Mouse (Mus musculus) embryo, embryonic 10.5 days (tissue): ENCODE results near the gene Fbxo36.
A peak's percentile ranks its signal among the peaks of the same experiment; 100 is the strongest.

ENCODE experiments used
- DNase-seq: peaks from one replicate; pipeline ENCODE4 v3.0.0-alpha.2; 2015; ENCODE audit warnings: low spot score

Fbxo36 gene

GRCm38 (mm10) chr1:84859597-84859996 is 20.0 kb downstream of the Fbxo36 start:
- DNase-seq = no peak

- DNase-seq = no peak
Observed at GRCm38 (mm10) chr1:84860360-84861254, 21.0 kb downstream of the Fbxo36 start.

DNA sequence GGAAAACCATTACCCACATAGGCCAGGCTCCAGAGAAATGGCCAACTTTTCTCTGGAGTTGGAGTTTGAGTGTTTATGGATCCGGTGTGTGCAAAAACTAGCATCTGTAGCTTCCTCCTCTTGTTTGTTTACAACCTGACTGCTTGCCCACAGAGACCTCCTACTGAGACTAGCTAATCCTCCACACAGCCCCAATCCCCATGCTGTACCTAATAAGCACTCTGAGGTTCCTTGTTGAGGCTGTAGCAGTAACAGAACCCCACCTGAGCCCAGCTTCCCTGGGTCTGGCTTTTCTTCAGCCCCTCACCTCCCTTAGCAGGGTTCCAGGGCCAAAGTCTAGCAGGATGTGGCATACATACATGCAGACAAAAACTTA is 21.6 kb downstream of the Fbxo36 start:
- no peak for DNase-seq

DNA sequence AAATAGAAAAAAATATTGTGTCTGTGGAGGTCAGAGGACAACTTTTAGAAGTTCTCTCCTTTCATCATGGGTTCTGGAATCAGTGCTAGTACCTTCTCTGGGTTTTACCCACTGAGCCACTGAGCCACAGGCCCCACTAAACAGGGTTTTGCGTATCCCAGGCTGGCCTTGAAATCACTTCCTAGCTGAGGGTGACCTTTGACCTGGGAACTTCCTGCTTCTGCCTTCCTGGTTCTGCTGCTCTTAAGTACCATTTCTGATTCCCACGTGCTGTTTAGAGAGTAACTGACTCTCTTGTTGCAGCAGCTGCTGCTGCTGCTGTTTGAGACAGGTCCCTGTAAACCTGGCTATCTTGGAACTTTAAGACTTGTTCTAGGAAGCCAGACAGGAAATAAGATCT is 25.0 kb downstream of the Fbxo36 start:
- no peak for DNase-seq

DNA sequence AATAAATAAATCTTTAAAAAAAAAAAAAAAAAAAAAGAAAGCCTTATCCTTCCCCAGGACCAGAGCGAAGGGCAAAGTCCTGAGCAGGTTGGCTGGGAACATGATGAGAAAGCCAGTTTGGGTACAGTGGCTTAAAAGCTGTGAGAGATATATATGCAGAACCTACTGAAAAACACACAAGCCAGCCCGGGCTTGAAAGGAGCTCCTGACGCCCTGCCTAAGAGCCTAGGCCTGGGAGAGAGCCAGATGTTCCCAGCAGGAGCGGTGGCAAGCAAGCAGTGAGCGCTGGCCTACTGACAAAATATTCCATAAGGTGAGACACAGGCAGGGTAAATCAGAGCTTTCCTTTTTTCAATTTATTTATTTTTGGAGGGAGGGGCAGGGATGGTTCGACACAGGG is 26.6 kb downstream of the Fbxo36 start:
- DNase-seq = no peak

GRCm38 (mm10) chr1:84866706-84867230 is 27.1 kb downstream of the Fbxo36 start:
- no peak for DNase-seq

- no peak for DNase-seq
Observed at GRCm38 (mm10) chr1:84868311-84868710, 28.7 kb downstream of the Fbxo36 start.

DNA sequence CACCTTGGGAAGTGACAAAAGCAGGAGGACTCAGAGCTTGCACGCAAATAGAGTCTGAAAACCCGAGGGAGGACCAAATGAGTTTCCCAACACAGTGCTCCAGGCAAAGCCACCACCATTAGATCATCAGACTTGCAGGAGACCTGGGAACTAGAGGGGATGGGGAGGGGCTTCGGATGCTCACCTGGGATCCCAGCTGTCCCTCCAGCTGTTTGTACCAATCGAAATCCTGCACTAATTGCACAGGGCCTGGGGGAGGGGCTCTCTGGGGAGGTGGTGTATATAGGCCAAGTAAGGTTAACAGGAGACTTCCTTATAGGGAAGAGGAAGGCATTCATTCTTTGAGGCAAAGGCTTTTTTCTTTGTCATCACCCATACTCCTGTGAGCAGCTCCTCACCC is 29.2 kb downstream of the Fbxo36 start:
- DNase-seq = no peak

- no peak for DNase-seq
Observed at GRCm38 (mm10) chr1:84869498-84869897, 29.9 kb downstream of the Fbxo36 start.

DNA sequence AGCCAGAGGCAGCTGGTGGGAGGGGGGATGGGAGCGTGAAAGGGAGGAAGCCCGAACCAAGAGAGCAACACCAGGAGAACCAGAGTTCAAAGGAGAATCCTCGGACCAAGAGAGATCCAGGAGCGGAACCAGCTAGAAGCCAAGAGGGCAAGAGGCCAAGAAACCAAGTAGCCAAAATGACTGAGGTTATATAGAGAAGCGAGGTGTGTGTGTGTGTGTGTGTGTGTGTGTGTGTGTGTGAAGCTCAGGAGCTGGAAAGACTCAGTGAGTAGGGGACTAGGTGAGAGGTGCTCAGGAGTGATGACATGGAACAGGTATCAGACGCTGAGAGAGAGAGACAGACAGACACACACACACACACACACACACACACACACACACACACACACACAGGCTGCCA is 31.5 kb downstream of the Fbxo36 start:
- DNase-seq = no peak

DNA sequence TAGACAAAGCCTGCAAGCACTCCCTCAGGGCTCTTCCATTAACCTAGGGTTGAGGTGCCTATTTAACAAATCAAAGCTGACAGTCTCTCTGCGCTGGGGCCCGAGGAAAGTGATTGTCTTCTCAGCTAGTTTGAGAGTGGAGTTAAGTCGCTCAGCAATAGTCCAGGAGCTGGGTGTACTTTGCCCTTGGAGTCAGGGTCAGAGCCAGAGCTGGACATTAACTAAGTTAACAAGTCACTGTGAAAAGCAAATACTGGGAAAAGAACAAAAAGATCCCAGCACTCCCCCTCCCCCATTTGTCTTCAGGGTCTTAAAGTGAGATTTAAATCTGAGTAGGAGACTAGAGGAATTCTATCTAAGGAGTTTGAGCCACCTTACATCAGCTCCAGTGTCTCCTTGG is 32.5 kb downstream of the Fbxo36 start:
- no peak for DNase-seq

DNA sequence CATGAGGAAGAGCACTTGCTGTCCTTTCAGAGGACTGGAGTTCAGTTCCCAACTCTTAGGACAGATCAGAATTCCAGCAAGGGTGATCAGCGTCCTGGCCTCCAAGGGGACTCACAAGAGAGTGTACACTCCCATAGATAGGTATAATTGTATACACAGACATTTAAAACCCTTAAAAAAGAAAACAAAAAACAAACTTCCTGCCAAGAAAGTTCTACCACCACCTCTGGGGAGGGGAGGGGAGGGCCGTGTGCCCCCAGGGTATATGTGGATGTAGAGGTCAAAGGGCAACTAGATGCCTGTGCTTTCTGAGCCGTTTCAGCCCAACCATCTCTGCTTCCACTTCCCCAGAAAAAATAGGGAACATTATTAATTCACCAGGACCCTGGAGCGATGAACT is 33.3 kb downstream of the Fbxo36 start:
- DNase-seq = no peak

GRCm38 (mm10) chr1:84877590-84877989 is 37.9 kb downstream of the Fbxo36 start:
- no peak for DNase-seq

GRCm38 (mm10) chr1:84879571-84880120 is 40.0 kb downstream of the Fbxo36 start:
- no peak for DNase-seq

- no peak for DNase-seq
Observed at GRCm38 (mm10) chr1:84881248-84882065, 41.8 kb downstream of the Fbxo36 start.

GRCm38 (mm10) chr1:84882066-84882532 is 42.5 kb downstream of the Fbxo36 start:
- DNase-seq = no peak

DNA sequence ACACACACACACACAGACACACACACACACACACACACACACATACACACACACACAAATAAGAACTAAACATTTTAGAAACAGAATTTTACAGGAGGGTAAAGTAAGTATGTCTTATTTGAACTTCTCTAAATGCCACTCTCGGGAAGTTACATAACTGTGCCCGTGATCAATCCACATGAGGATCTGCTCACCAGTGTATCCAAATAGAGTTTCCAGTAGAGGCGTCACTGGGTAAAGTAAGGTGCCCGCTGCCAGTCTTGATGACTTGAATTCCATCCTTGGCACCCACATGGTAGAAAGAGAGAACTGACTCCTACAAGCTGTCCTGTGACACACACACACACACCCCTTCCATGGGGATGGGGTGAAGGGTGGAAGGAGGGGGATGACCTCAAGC is 43.3 kb downstream of the Fbxo36 start:
- DNase-seq = no peak

- no peak for DNase-seq
Observed at GRCm38 (mm10) chr1:84883889-84884288, 44.2 kb downstream of the Fbxo36 start.

DNA sequence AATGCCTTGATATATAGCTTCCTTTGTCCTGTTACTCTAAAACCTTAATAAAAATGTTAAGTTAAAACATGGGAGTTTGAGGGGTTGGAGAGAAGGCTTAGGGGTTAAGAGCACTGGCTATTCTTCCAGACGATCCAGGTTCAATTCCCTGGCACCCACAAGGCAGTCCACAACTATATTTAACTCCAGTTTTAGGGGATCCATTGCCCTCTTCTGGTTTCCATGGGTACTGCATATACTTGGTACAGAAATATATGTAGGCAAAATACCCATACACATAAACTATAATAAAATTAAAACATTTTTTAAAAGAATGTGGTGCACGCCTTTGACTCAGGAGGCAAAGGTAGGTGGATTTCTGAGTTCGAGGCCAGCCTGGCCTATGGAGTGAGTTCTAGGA is 45.5 kb downstream of the Fbxo36 start:
- no peak for DNase-seq

DNA sequence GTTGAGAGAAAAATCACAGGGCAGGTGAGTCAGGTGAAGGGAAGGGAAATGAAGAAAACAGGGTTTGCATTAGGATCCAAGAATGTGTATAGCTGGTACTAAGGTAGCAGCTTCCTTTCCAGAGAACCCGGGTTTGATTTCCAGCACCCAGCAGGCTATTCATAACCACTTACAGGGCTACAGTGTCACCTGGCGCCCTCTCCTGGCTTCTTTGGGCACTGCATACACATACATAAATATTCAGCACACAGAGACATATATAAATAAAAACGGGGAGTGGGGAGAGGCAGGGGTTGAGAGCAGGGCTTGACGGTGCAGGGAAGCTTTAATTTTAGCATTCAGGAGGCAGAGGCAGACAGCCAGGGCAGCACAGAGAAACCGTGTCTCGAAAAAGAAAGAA is 46.3 kb downstream of the Fbxo36 start:
- DNase-seq = no peak

DNA sequence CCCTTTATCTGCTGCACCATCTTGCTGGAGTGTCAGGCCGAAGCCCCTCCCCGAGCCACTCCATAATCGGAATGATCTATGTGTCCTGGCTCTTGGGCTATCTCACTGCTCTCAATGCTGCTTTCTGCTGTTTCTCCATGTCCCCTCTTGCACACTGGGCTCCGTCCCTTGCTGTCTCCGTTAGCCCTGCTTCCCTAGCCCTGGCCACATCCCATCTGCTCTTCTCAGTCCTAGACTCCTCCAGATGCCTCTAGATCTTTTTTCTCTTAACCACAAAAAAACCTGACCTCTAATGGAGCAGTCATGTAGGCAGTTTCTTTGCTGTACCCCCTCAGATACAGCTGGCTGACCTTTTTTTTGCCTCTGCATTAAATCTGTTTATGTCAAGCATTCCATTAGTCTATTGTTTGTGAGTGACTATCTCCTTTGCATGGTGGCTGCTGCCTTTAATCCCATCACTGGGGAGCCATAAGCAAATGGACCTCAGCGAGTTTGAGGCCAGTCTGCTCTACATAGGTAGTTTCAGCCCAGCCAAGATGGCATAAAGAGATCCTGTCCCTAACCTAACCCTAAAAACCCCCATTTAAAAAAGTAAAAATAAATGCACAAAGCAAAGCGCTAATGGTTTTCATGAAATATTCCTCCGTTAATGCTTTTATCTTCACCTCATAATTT is 49.8 kb downstream of the Fbxo36 start:
- no peak for DNase-seq

DNA sequence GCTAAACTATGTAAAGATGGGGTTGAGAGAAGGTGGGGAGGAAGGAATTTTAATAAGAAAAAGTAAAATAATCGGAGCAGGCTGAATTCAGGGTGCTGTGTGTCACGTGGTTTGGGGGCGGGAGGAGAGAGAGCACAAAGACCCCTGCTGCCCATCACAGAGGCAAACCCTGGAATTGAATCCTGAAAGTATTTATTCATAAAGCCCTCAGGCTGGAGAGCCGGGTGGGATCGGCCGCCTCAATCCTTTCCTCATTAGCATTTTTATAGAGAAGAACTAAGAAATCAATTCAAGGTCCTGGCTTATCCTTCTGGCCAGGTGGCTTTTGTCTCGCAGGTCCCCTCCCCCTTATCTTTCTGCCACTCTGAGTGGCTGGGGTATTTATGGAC is 50.4 kb downstream of the Fbxo36 start:
- DNase-seq = peak; percentile 68
